16 mouse cellular contexts compared by ENCODE assay signal in genomic region chr5:106460001-106460511, GRCm38 (mm10). TPM values are rescaled to one million over a fixed set of nuclear protein-coding genes. Genes with fewer than 3 reads are reported as not detected.
DNase-seq lines count a peak whose midpoint lies in the region; ATAC-seq and TF ChIP-seq lines count a peak whose summit lies in the region.
"Had no signal": no experiment of that assay in that cellular context is flagged by ENCODE, and none has a peak within 500 bp of the region (broad histone marks: within the 10 kb centered on the region; RNA-seq: fewer than 3 reads in every experiment).

No protein-coding gene starts in this region.

- no peak overlapping the region for H3K4me2 ChIP-seq in hindbrain, embryonic 12.5 days (replicated peaks)
- peak overlapping the region; percentile 89 for H3K4me2 ChIP-seq in forebrain, embryonic 12.5 days
- peak overlapping the region; percentile 64 for H3K4me2 ChIP-seq in midbrain, embryonic 16.5 days (ENCODE audit: low read length)
- H3K4me2 ChIP-seq: liver, embryonic 13.5 days had no signal

- under 1% methylated on average over 22 of the region's 22 CpGs for WGBS in hindbrain, embryonic 10.5 days
- 1% methylated on average over 22 of the region's 22 CpGs for WGBS in hindbrain, embryonic 12.5 days
- under 1% methylated on average over 22 of the region's 22 CpGs for WGBS in forebrain, embryonic 12.5 days
- 1% methylated on average over 22 of the region's 22 CpGs for WGBS in midbrain, embryonic 16.5 days
- 3% methylated on average over 22 of the region's 22 CpGs for WGBS in thymus, adult 2 months

- ATAC-seq in hindbrain, embryonic 12.5 days (ENCODE audit: low FRiP score), result no peak
- no peak for ATAC-seq in forebrain, embryonic 12.5 days (ENCODE audit: low FRiP score)
- no peak for ATAC-seq in midbrain, embryonic 16.5 days
- ATAC-seq in inflammation-experienced regulatory T-cells, adult 6 months, result no peak

- H3K9me3 ChIP-seq in hindbrain, embryonic 10.5 days, result no peaks in the 10 kb centered on the region
- no peaks in the 10 kb centered on the region for H3K9me3 ChIP-seq in hindbrain, embryonic 12.5 days (replicated peaks)
- H3K9me3 ChIP-seq in forebrain, embryonic 12.5 days, result no peaks in the 10 kb centered on the region
- no peaks in the 10 kb centered on the region for H3K9me3 ChIP-seq in midbrain, embryonic 16.5 days (replicated peaks; ENCODE audit: control insufficient read depth, low read length, poor library complexity, severe bottlenecking)
- H3K9me3 ChIP-seq: embryonic facial prominence, embryonic 12.5 days; liver, embryonic 13.5 days had no signal

- no peak for TF ChIP-seq CTCF in thymus, adult 2 months (IDR thresholded peaks at IDR 0.05; ENCODE audit: borderline replicate concordance, control insufficient read depth, extremely low read depth, insufficient read depth, low read length, poor library complexity)

- no peak overlapping the region for H3K9ac ChIP-seq in hindbrain, embryonic 12.5 days
- 0 out of 2 replicates have a peak overlapping the region, but pooled peaks have one; percentile 21 for H3K9ac ChIP-seq in forebrain, embryonic 12.5 days
- H3K9ac ChIP-seq in midbrain, embryonic 16.5 days (ENCODE audit: low read depth, low read length), result no peak overlapping the region
- H3K9ac ChIP-seq: embryonic facial prominence, embryonic 12.5 days; liver, embryonic 13.5 days had no signal

- H3K36me3 ChIP-seq in hindbrain, embryonic 10.5 days, result no peaks in the 10 kb centered on the region
- H3K36me3 ChIP-seq in hindbrain, embryonic 12.5 days, result no peaks in the 10 kb centered on the region
- no peaks in the 10 kb centered on the region for H3K36me3 ChIP-seq in forebrain, embryonic 12.5 days (replicated peaks)
- H3K36me3 ChIP-seq in midbrain, embryonic 16.5 days (ENCODE audit: control insufficient read depth, insufficient read depth, low read length), result no peaks in the 10 kb centered on the region
- no peaks in the 10 kb centered on the region for H3K36me3 ChIP-seq in thymus, adult 2 months (ENCODE audit: control insufficient read depth, insufficient read depth, low read length)
- H3K36me3 ChIP-seq: embryonic facial prominence, embryonic 12.5 days; liver, embryonic 13.5 days had no signal

- H3K27me3 ChIP-seq in hindbrain, embryonic 10.5 days (ENCODE audit: insufficient read depth, poor library complexity, severe bottlenecking), result peaks cover 100% of the 10 kb centered on the region
- peaks cover 91% of the 10 kb centered on the region for H3K27me3 ChIP-seq in hindbrain, embryonic 12.5 days
- H3K27me3 ChIP-seq in forebrain, embryonic 12.5 days, result peaks cover 95% of the 10 kb centered on the region
- H3K27me3 ChIP-seq in midbrain, embryonic 16.5 days (ENCODE audit: control insufficient read depth, insufficient read depth, low read depth, low read length), result peaks cover 26% of the 10 kb centered on the region
- H3K27me3 ChIP-seq in thymus, adult 2 months (ENCODE audit: control insufficient read depth, insufficient read depth, low read length), result peaks cover 50% of the 10 kb centered on the region

- peaks cover 48% of the 10 kb centered on the region for H3K4me1 ChIP-seq in hindbrain, embryonic 10.5 days (replicated peaks)
- H3K4me1 ChIP-seq in hindbrain, embryonic 12.5 days, result peaks cover 27% of the 10 kb centered on the region
- H3K4me1 ChIP-seq in forebrain, embryonic 12.5 days, result peaks cover 57% of the 10 kb centered on the region
- peaks cover 12% of the 10 kb centered on the region for H3K4me1 ChIP-seq in midbrain, embryonic 16.5 days (ENCODE audit: control insufficient read depth, insufficient read depth, low read length)
- peaks cover 9% of the 10 kb centered on the region for H3K4me1 ChIP-seq in thymus, adult 2 months (replicated peaks; ENCODE audit: control insufficient read depth, insufficient read depth, low read length)

- peak overlapping the region; percentile 21; the same call in 1 of the 2 replicates for H3K4me3 ChIP-seq in hindbrain, embryonic 10.5 days
- no peak overlapping the region for H3K4me3 ChIP-seq in hindbrain, embryonic 12.5 days
- H3K4me3 ChIP-seq in forebrain, embryonic 12.5 days (replicated peaks), result peak overlapping the region; percentile 61
- peak overlapping the region; percentile 5; the same call in 1 of the 2 replicates for H3K4me3 ChIP-seq in midbrain, embryonic 16.5 days (ENCODE audit: low read depth, low read length)
- no peak overlapping the region for H3K4me3 ChIP-seq in thymus, adult 2 months (ENCODE audit: control insufficient read depth, insufficient read depth, low read length)
- H3K4me3 ChIP-seq: liver, embryonic 13.5 days had no signal

- DNase-seq in hindbrain, embryonic 10.5 days (ENCODE audit: low spot score), result peak; percentile 58
- peak; percentile 45 to 65 for DNase-seq in cerebellum, adult 18-20 months
- no peak for DNase-seq in thymus, adult 2 months
- DNase-seq in left cerebral cortex, postnatal 10 days (ENCODE audit: extremely low spot score in 1 of 2, low spot score in 2 of 2), result no peak
- DNase-seq: adrenal gland, postnatal 36 days; layer of hippocampus, adult 9-11 months; liver, embryonic 13.5 days; thymus, postnatal 4 days had no signal

- TF ChIP-seq POLR2A in thymus, adult 2 months (IDR thresholded peaks at IDR 0.05; ENCODE audit: control insufficient read depth, extremely low read depth, insufficient read depth, low read length, poor library complexity), result no peak

- intact Hi-C loops in left cerebral cortex, postnatal 10 days (cut with DNase I), result loop anchor here (5.0 to 10.0 kb wide), 2 partner anchors 235 to 327 kb away; partner anchors contain the start of gene Zfp644

- no peak overlapping the region for H3K27ac ChIP-seq in hindbrain, embryonic 10.5 days
- H3K27ac ChIP-seq in hindbrain, embryonic 12.5 days, result no peak overlapping the region
- peak overlapping the region; percentile 53; the same call in 1 of the 2 replicates for H3K27ac ChIP-seq in forebrain, embryonic 12.5 days
- peak overlapping the region; percentile 28 for H3K27ac ChIP-seq in midbrain, embryonic 16.5 days (ENCODE audit: low read length)
- H3K27ac ChIP-seq in thymus, adult 2 months (ENCODE audit: control insufficient read depth, insufficient read depth, low read length), result no peak overlapping the region
- H3K27ac ChIP-seq: embryonic facial prominence, embryonic 12.5 days; liver, embryonic 13.5 days had no signal

RNA-seq across cellular contexts. Expression of gene Barhl2, which starts 2.1 kb away (rescaled TPM):
- 1.1 and 1.4 TPM in 2 replicates for polyA plus RNA-seq in hindbrain, embryonic 10.5 days (2016; fragmentation: Nextera tagmentation; extraction: Ambion mirVana)
- polyA plus RNA-seq in hindbrain, embryonic 12.5 days (2016; fragmentation: Nextera tagmentation; extraction: Ambion mirVana), result 1.3 and 1.4 TPM in 2 replicates
- 6.2 and 7.6 TPM in 2 replicates for polyA plus RNA-seq in forebrain, embryonic 12.5 days (2016; fragmentation: Nextera tagmentation; extraction: Ambion mirVana)
- polyA plus RNA-seq in midbrain, embryonic 16.5 days (2015; fragmentation: Nextera tagmentation; extraction: Ambion mirVana), result 6.8 and 8.5 TPM in 2 replicates
- polyA plus RNA-seq in thymus, adult 2 months (2012; rRNA removed), result not detected in 2 replicates
- 1 to 10 TPM; 1.3 to 1.4 TPM for total RNA-seq in left cerebral cortex, postnatal 10 days (2021)
- not detected for polyA plus RNA-seq in inflammation-experienced regulatory T-cells, adult 6 months (2017; shearing (Covaris generic))
- total RNA-seq: adrenal gland, postnatal 36 days; megakaryocyte progenitor cell, adult 5-6 weeks had no signal
- polyA plus RNA-seq: embryonic facial prominence, embryonic 12.5 days; heart, embryonic 16.5 days; kidney, embryonic 14.5 days; liver, embryonic 13.5 days had no signal

Comparison
In these comparisons a context has a peak if more than half of its experiments do, and no peak if none do; other contexts are left out.
1. H3K4me3 ChIP-seq: peak in hindbrain, embryonic 10.5 days (single experiment), forebrain, embryonic 12.5 days (single experiment) and midbrain, embryonic 16.5 days (single experiment); none in hindbrain, embryonic 12.5 days (single experiment) and thymus, adult 2 months (single experiment).
2. DNase-seq: peak in hindbrain, embryonic 10.5 days (single experiment) and cerebellum, adult 18-20 months (2 of 2); none in thymus, adult 2 months (single experiment) and left cerebral cortex, postnatal 10 days (0 of 2).
3. H3K27ac ChIP-seq: peak in forebrain, embryonic 12.5 days (single experiment) and midbrain, embryonic 16.5 days (single experiment); none in hindbrain, embryonic 10.5 days (single experiment), hindbrain, embryonic 12.5 days (single experiment) and thymus, adult 2 months (single experiment).